Mouse (Mus musculus) myocyte (in vitro differentiated cells): Measurements from ENCODE around the gene Swt1.

Source experiments
- MAX ChIP-seq: IDR thresholded peaks from one replicate; pipeline ENCODE4 v1.6.1; 2011; ENCODE audit warnings: low read depth, mild to moderate bottlenecking, control low read depth
- MYOD1 ChIP-seq, 3 experiments: IDR thresholded peaks; one replicate each; pipeline ENCODE4 v1.6.1; 2011; ENCODE audit warnings: control low read depth in 2 of 3, low read depth in 2 of 3, mild to moderate bottlenecking in 2 of 3, moderate library complexity in 1 of 3; ENCODE audit not compliant: insufficient read length in 2 of 3, control insufficient read depth in 1 of 3
- MYOG ChIP-seq, 3 experiments: IDR thresholded peaks; one replicate each; pipeline ENCODE4 v1.6.1; 2011; ENCODE audit warnings: control low read depth in 2 of 3, low read depth in 2 of 3, mild to moderate bottlenecking in 2 of 3; ENCODE audit not compliant: insufficient read length in 2 of 3, control insufficient read depth in 1 of 3, insufficient read depth in 1 of 3
- POLR2A ChIP-seq: IDR thresholded peaks from one replicate; pipeline ENCODE4 v1.6.1; 2011; ENCODE audit warnings: low read depth, mild to moderate bottlenecking, control low read depth, moderate library complexity; ENCODE audit not compliant: insufficient read length
- REST ChIP-seq: IDR thresholded peaks from one replicate; pipeline ENCODE4 v1.6.1; 2011; ENCODE audit warnings: mild to moderate bottlenecking, control low read depth, moderate library complexity; ENCODE audit not compliant: insufficient read depth, insufficient read length
- SRF ChIP-seq: IDR thresholded peaks from one replicate; pipeline ENCODE4 v1.6.1; 2011; ENCODE audit warnings: low read depth; ENCODE audit not compliant: control insufficient read depth, insufficient read length
- TCF12 ChIP-seq: IDR thresholded peaks from one replicate; pipeline ENCODE4 v1.6.1; 2011; ENCODE audit warnings: mild to moderate bottlenecking, control low read depth; ENCODE audit not compliant: poor library complexity, insufficient read depth, severe bottlenecking
- USF1 ChIP-seq: IDR thresholded peaks from one replicate; pipeline ENCODE4 v1.6.1; 2011; ENCODE audit warnings: low read depth, mild to moderate bottlenecking, control low read depth, moderate library complexity

GRCm38 (mm10) chr1:151370573-151370972, 57.7 kb downstream of the Swt1 start:
- no peak for TF ChIP-seq POLR2A
- no peak for TF ChIP-seq MYOG (IDR thresholded peaks at IDR 0.05; ENCODE audit: control insufficient read depth in 1 of 3, insufficient read depth in 1 of 3, insufficient read length in 2 of 3, low read depth in 2 of 3)
- TF ChIP-seq TCF12 = no peak
- TF ChIP-seq SRF = no peak
- TF ChIP-seq MAX = no peak
- no peak for TF ChIP-seq USF1
- no peak for TF ChIP-seq REST
- no peak for TF ChIP-seq MYOD1 (IDR thresholded peaks at IDR 0.05; ENCODE audit: control insufficient read depth in 1 of 3, insufficient read length in 2 of 3, low read depth in 2 of 3)
